Mouse (Mus musculus): ENCODE results near the gene Tmem231. TPM values are rescaled to one million over a fixed set of nuclear protein-coding genes. Genes with fewer than 3 reads are reported as not detected.

Gene Tmem231
- polyA plus RNA-seq (2014; fragmentation: Nextera tagmentation; extraction: Ambion mirVana) = 5.0 and 5.6 TPM in 2 replicates

DNA sequence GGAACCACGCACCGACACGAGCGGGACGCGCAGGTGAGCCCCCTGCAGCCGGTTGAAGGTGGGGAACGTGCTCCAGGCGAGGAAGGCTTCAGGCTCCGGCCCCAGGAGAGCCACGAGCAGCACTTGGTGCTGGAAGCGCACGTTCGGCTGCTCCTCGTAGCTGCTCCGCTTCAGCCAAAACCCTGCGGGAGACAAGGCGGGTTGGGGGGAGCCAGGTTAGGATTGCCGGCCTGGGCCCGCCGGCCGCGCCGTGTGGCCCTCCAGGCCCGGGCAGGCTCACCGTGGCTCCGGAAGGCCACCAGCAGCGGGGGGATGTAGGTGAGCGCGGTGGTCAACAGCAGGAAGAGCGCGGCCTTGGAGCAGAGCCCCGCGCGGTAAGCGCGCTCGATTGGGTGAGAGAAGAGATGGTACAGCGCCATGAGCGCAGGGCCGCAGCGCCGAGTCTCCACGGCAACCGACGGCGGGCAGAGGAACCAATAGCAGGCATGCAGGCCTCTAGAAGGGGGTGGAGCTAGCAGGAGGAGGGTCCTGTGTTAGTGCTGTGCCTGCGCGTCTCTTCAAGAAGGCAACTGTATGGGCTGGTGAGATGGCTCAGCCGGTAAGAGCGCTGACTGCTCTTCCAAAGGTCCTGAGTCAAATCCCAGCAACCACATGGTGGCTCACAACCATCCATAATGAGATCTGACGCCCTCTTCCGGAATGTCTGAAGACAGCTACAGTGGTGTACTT is at the start of gene Tmem231:
TSS of gene Tmem231 (minus strand) at position 534 of the 729 bp plus-strand sequence.
- peak within 1 kb of the TSS; percentile 99 for H3K4me2 ChIP-seq
- ATAC-seq (replicated peaks; ENCODE audit: insufficient number of reproducible peaks, low FRiP score, low TSS enrichment) = peak; percentile 97
- peak within 1 kb of the TSS; percentile 73 for H3K4me3 ChIP-seq (ENCODE audit: low read depth, low read length)
- peak within 1 kb of the TSS; percentile 80 for H3K9ac ChIP-seq (ENCODE audit: low read depth, low read length)
- no peaks in the 10 kb centered on the region for H3K4me1 ChIP-seq (ENCODE audit: control insufficient read depth, insufficient read depth, low read length)
- no peaks in the 10 kb centered on the region for H3K9me3 ChIP-seq (replicated peaks; ENCODE audit: control insufficient read depth, low read length)
- H3K36me3 ChIP-seq (ENCODE audit: control insufficient read depth, insufficient read depth, low read length) = no peaks in the 10 kb centered on the region
- whole genome bisulfite sequencing (ENCODE audit: insufficient replicate concordance) = under 1% methylated on average over 53 of the region's 53 CpGs
- H3K27ac ChIP-seq (ENCODE audit: low read depth, low read length) = peak within 1 kb of the TSS; percentile 57; the same call in 1 of the 2 replicates
- H3K27me3 ChIP-seq (ENCODE audit: control insufficient read depth, insufficient read depth, low read length) = no peaks in the 10 kb centered on the region

DNA sequence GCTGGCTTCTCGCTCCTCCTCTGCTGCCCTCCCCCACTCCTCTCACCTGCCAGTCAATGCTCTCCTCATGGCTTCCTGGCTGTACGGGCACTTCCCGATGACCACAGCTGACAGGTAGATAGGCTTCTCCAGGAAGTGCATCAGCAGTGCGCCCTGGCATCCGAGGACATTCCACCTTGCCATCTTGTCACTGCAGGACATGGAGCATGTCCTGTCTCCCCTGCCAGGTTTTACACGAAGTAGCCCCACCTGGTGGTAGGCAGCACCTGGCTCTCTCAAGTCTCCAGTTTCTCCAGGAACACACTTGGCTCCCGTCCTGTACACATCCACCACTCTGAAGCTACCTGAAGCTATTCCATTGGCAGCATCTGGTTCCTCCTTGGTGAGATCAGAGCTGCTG is 48.4 kb upstream of the Tmem231 start:
- Histone ChIP-seq H3K9me3 (replicated peaks; ENCODE audit: control insufficient read depth, low read length) (no peaks in the 10 kb centered on the region), H3K36me3 (ENCODE audit: control insufficient read depth, insufficient read depth, low read length) (peaks cover 15% of the 10 kb centered on the region), H3K9ac (ENCODE audit: low read depth, low read length) (no peak overlapping the region), H3K27ac (ENCODE audit: low read depth, low read length) (no peak overlapping the region), H3K27me3 (ENCODE audit: control insufficient read depth, insufficient read depth, low read length) (no peaks in the 10 kb centered on the region), H3K4me1 (ENCODE audit: control insufficient read depth, insufficient read depth, low read length) (0 out of 2 replicates have a peak, but pooled peaks cover 4% of the 10 kb centered on the region), H3K4me3 (ENCODE audit: low read depth, low read length) (no peak overlapping the region), H3K4me2 (no peak overlapping the region)
- ATAC-seq (replicated peaks; ENCODE audit: insufficient number of reproducible peaks, low FRiP score, low TSS enrichment) = no peak
- 77% methylated on average over 7 of the region's 7 CpGs for WGBS (ENCODE audit: insufficient replicate concordance)

- H3K27ac ChIP-seq (ENCODE audit: low read depth, low read length) = no peak overlapping the region
- H3K4me1 ChIP-seq (ENCODE audit: control insufficient read depth, insufficient read depth, low read length) = no peaks in the 10 kb centered on the region
- 73% methylated on average over 10 of the region's 10 CpGs for WGBS (ENCODE audit: insufficient replicate concordance)
- H3K36me3 ChIP-seq (ENCODE audit: control insufficient read depth, insufficient read depth, low read length) = peaks cover 19% of the 10 kb centered on the region
- H3K9ac ChIP-seq (ENCODE audit: low read depth, low read length) = no peak overlapping the region
- no peaks in the 10 kb centered on the region for H3K27me3 ChIP-seq (ENCODE audit: control insufficient read depth, insufficient read depth, low read length)
- no peaks in the 10 kb centered on the region for H3K9me3 ChIP-seq (replicated peaks; ENCODE audit: control insufficient read depth, low read length)
- no peak overlapping the region for H3K4me3 ChIP-seq (ENCODE audit: low read depth, low read length)
- ATAC-seq (replicated peaks; ENCODE audit: insufficient number of reproducible peaks, low FRiP score, low TSS enrichment) = no peak
- H3K4me2 ChIP-seq = no peak overlapping the region
Observed at GRCm38 (mm10) chr8:111978147-111978546, 44.5 kb upstream of the Tmem231 start.

DNA sequence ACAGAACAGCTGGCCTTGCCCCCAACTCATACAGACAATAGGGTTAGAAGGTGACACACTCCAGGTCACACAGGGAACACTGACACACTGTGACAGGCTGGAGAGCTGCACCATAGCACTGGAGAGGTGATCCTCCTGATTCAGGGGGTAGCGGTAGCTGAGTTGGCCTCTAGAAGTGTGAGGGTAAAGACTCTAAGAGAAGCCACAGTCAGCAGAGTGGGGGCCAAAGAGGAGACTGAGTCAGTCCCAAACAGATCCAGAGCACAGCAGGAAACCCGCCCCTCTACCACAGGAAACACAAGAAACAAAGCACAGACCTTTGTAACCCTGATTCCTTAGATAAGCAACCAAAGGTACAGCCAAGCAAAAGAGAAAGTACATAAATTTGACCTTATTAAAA is 42.6 kb upstream of the Tmem231 start:
- Histone ChIP-seq H3K27ac (ENCODE audit: low read depth, low read length) (no peak overlapping the region), H3K27me3 (ENCODE audit: control insufficient read depth, insufficient read depth, low read length) (no peaks in the 10 kb centered on the region), H3K9ac (ENCODE audit: low read depth, low read length) (no peak overlapping the region), H3K36me3 (ENCODE audit: control insufficient read depth, insufficient read depth, low read length) (peaks cover 13% of the 10 kb centered on the region), H3K4me1 (ENCODE audit: control insufficient read depth, insufficient read depth, low read length) (no peaks in the 10 kb centered on the region), H3K4me2 (no peak overlapping the region), H3K9me3 (replicated peaks; ENCODE audit: control insufficient read depth, low read length) (no peaks in the 10 kb centered on the region), H3K4me3 (ENCODE audit: low read depth, low read length) (no peak overlapping the region)
- ATAC-seq (replicated peaks; ENCODE audit: insufficient number of reproducible peaks, low FRiP score, low TSS enrichment) = no peak
- WGBS (ENCODE audit: insufficient replicate concordance) = 69% methylated on average over 2 of the region's 2 CpGs

- H3K27me3 ChIP-seq (ENCODE audit: control insufficient read depth, insufficient read depth, low read length) = no peaks in the 10 kb centered on the region
- peaks cover 15% of the 10 kb centered on the region for H3K36me3 ChIP-seq (ENCODE audit: control insufficient read depth, insufficient read depth, low read length)
- H3K4me1 ChIP-seq (ENCODE audit: control insufficient read depth, insufficient read depth, low read length) = no peaks in the 10 kb centered on the region
- H3K4me2 ChIP-seq = no peak overlapping the region
- H3K9ac ChIP-seq (ENCODE audit: low read depth, low read length) = no peak overlapping the region
- no peak overlapping the region for H3K27ac ChIP-seq (ENCODE audit: low read depth, low read length)
- ATAC-seq (replicated peaks; ENCODE audit: insufficient number of reproducible peaks, low FRiP score, low TSS enrichment) = no peak
- 90% methylated on average over 2 of the region's 2 CpGs for WGBS (ENCODE audit: insufficient replicate concordance)
- H3K9me3 ChIP-seq (replicated peaks; ENCODE audit: control insufficient read depth, low read length) = no peaks in the 10 kb centered on the region
- H3K4me3 ChIP-seq (ENCODE audit: low read depth, low read length) = no peak overlapping the region
Observed at GRCm38 (mm10) chr8:111975706-111976105, 42.0 kb upstream of the Tmem231 start.

DNA sequence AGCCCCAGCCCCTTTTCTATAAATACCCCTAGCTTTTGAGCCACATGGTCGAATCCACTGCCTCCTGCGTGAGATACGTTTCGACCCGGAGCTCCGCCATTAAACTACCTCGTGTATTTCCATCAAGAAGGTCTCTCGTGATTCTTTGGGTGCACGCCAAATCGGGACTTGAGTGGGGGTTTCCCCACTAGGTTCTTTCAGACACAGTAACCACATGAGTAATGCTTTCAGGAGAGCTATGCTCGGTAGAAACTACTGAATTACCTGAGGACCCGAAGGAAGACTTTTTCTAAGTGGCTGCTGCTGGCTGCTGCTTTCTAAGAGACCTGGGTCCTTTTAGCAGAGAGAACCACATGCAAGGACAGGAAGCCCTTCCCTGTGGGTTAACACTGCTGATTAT is 40.5 kb upstream of the Tmem231 start:
- Histone ChIP-seq H3K9me3 (replicated peaks; ENCODE audit: control insufficient read depth, low read length) (no peaks in the 10 kb centered on the region), H3K27ac (ENCODE audit: low read depth, low read length) (no peak overlapping the region), H3K36me3 (ENCODE audit: control insufficient read depth, insufficient read depth, low read length) (peaks cover 15% of the 10 kb centered on the region), H3K9ac (ENCODE audit: low read depth, low read length) (no peak overlapping the region), H3K4me1 (ENCODE audit: control insufficient read depth, insufficient read depth, low read length) (no peaks in the 10 kb centered on the region), H3K27me3 (ENCODE audit: control insufficient read depth, insufficient read depth, low read length) (no peaks in the 10 kb centered on the region), H3K4me3 (ENCODE audit: low read depth, low read length) (no peak overlapping the region), H3K4me2 (no peak overlapping the region)
- ATAC-seq (replicated peaks; ENCODE audit: insufficient number of reproducible peaks, low FRiP score, low TSS enrichment) = no peak
- 95% methylated on average over 12 of the region's 12 CpGs for WGBS (ENCODE audit: insufficient replicate concordance)

DNA sequence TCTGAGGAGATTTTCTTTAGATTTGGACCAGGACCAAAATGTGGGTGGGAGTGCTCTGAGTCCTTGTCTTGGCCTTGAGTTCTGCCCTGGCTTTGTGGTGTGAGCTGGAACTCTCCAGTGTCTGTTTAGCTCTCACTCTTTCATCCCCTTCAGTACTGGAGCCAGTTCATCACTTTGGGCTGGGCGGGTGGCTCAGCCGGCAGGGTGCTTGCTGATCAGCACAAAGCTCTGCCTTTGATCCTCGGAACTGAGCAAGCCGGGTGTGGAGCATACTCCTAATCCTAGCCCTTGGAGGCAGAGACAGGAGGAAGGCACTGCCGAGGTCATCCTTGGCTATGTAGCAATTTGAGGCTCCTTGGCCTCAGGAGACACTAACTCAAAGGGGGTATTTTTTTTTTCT is 35.3 kb upstream of the Tmem231 start:
- H3K27ac ChIP-seq (ENCODE audit: low read depth, low read length) = no peak overlapping the region
- H3K4me1 ChIP-seq (ENCODE audit: control insufficient read depth, insufficient read depth, low read length) = no peaks in the 10 kb centered on the region
- H3K9me3 ChIP-seq (replicated peaks; ENCODE audit: control insufficient read depth, low read length) = no peaks in the 10 kb centered on the region
- no peaks in the 10 kb centered on the region for H3K27me3 ChIP-seq (ENCODE audit: control insufficient read depth, insufficient read depth, low read length)
- no peak for ATAC-seq (replicated peaks; ENCODE audit: insufficient number of reproducible peaks, low FRiP score, low TSS enrichment)
- H3K9ac ChIP-seq (ENCODE audit: low read depth, low read length) = no peak overlapping the region
- 52% methylated on average over 5 of the region's 5 CpGs for WGBS (ENCODE audit: insufficient replicate concordance)
- H3K36me3 ChIP-seq (ENCODE audit: control insufficient read depth, insufficient read depth, low read length) = peaks cover 5% of the 10 kb centered on the region
- no peak overlapping the region for H3K4me2 ChIP-seq
- H3K4me3 ChIP-seq (ENCODE audit: low read depth, low read length) = no peak overlapping the region

DNA sequence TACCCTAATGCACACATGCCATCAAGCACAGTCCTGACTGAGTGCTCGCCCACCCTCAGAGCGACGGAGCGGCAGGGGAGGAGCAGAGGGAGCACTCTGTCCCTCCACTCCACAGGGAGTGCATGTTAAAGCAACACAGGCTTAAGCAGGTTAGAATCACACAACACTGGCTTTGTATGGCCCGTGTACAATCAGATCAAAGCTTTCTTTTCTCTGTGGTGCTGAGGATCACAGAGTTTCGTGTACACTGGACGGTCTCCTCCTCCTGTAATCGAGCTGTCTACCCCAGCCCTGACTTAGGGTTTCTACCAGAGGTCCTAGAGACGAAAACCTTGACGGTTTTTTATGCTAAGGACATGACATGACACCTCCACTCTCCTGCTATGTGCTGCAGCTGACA is 34.9 kb upstream of the Tmem231 start:
- H3K36me3 ChIP-seq (ENCODE audit: control insufficient read depth, insufficient read depth, low read length) = peaks cover 4% of the 10 kb centered on the region
- H3K4me2 ChIP-seq = no peak overlapping the region
- WGBS (ENCODE audit: insufficient replicate concordance) = 85% methylated on average over 10 of the region's 10 CpGs
- H3K9me3 ChIP-seq (replicated peaks; ENCODE audit: control insufficient read depth, low read length) = no peaks in the 10 kb centered on the region
- H3K4me1 ChIP-seq (ENCODE audit: control insufficient read depth, insufficient read depth, low read length) = no peaks in the 10 kb centered on the region
- H3K27me3 ChIP-seq (ENCODE audit: control insufficient read depth, insufficient read depth, low read length) = no peaks in the 10 kb centered on the region
- H3K27ac ChIP-seq (ENCODE audit: low read depth, low read length) = no peak overlapping the region
- no peak overlapping the region for H3K4me3 ChIP-seq (ENCODE audit: low read depth, low read length)
- no peak overlapping the region for H3K9ac ChIP-seq (ENCODE audit: low read depth, low read length)
- no peak for ATAC-seq (replicated peaks; ENCODE audit: insufficient number of reproducible peaks, low FRiP score, low TSS enrichment)
